Mouse (Mus musculus): ENCODE data around the gene Ankrd55. TPM values are rescaled to one million over a fixed set of nuclear protein-coding genes. Genes with fewer than 3 reads are reported as not detected.

The Ankrd55 gene
- 2.2 TPM in 2 replicates for total RNA-seq (2012; rRNA removed)
- 1.1 TPM in 2 replicates for total RNA-seq (2014; rRNA removed)
- polyA plus RNA-seq (2012; ENCODE audit: insufficient read length, low read depth) = 1.1 and 1.3 TPM in 2 replicates

DNA sequence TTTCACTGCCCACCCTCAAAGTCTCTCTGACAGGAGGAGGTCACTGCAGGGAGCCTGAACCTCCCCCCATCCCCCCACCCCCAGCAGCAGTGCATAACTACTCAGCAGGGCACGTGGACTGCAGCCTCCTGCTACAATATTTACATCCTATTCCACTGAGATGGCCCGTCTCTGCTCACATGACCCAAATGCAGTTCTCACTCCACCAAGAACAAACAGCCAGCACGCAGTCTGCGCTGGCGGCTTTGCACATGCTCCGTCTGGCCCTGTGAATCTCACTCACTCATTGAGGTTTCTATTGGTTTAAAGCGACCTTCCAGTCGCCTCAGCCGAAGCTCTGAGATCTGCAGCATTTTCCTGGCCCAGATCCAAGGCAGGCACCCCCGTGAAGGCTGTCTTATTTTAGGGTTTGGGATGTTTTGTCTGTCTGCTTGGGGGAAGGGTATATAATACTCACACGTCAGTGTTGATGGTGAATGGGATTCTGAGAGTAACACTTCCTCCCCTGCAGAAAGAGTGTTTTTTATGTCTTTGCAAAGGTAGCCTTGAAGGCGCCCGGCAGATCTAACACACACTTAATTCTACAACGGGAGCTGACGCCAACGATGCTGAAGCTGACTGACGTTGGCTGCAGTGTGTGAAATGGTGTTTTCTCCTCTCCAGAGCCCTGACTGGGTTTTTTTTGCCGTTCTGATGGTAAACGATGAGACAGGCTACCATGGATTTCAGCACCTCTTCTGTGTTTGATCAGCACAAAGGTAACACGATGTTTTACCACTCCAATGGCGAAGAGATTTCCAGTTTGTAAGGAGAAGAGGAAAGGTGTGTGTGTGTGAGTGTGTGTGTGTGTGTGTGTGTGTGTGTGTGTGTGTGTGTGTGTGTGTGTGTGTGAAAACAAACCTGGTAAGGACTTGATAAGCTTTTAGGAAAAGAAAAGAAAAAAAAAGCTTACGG is at the start of gene Ankrd55:
Gene Ankrd55 (plus strand): TSS at position 227 of the 954 bp plus-strand sequence.
- no peaks in the 10 kb centered on the region for H3K36me3 ChIP-seq (replicated peaks in 1 of 2; ENCODE audit: control insufficient read depth in 1 of 2, insufficient read depth in 1 of 2, low read length in 1 of 2)
- in situ Hi-C loops (cut with MboI; ENCODE audit: low pct_ligation_motif_present, low pct_unique_long_range_greater_than_20kb, low sequenced_read_pairs) (loop anchor here (25.0 kb wide), 2 partner anchors 599 to 749 kb away; partner anchors contain the start of genes Cdc20b and Gpx8), dilution Hi-C loops (cut with MboI; ENCODE audit: extremely low pct_ligation_motif_present, extremely low pct_unique_long_range_greater_than_20kb, low sequenced_read_pairs) (no loop called here)
- H3K4me1 ChIP-seq (ENCODE audit: control insufficient read depth in 1 of 2, insufficient read depth in 2 of 2) = peaks cover 20 to 59% of the 10 kb centered on the region in 2 experiments
- peak within 1 kb of the TSS; percentile 98 for H3K9ac ChIP-seq (ENCODE audit: insufficient read depth, low read depth)
- peak within 1 kb of the TSS; percentile 54 to 68 (median 57) for H3K4me3 ChIP-seq (replicated peaks in 1 of 3; ENCODE audit: low read depth in 2 of 3, low read length in 2 of 3, poor library complexity in 1 of 3)
- H3K27me3 ChIP-seq (replicated peaks) = no peaks in the 10 kb centered on the region
- H3K27ac ChIP-seq (ENCODE audit: insufficient read depth, low read depth) = peak within 1 kb of the TSS; percentile 97
- H3K9me3 ChIP-seq (replicated peaks; ENCODE audit: low read length) = peaks cover 8% of the 10 kb centered on the region
- DNase-seq (ENCODE audit: extremely low read depth) = peak; percentile 77
- no peaks in the 10 kb centered on the region for H3K79me2 ChIP-seq (replicated peaks; ENCODE audit: control insufficient read depth, extremely low read depth, insufficient read depth, poor library complexity, severe bottlenecking)
- peak within 1 kb of the TSS; percentile 96 for H3K4me2 ChIP-seq (ENCODE audit: insufficient read depth, low read depth, poor library complexity, severe bottlenecking)
- TF ChIP-seq MXI1 (IDR thresholded peaks at IDR 0.05; ENCODE audit: low read depth, low read length) (peak; percentile 64; the same call in 1 of the 2 replicates), MAFK (IDR thresholded peaks at IDR 0.05; ENCODE audit: insufficient replicate concordance, low read length) (no peak), ZMIZ1 (IDR thresholded peaks at IDR 0.05; ENCODE audit: low read depth, low read length) (no peak), PAX5 (IDR thresholded peaks at IDR 0.05; ENCODE audit: low read length) (no peak), SMC3 (IDR thresholded peaks at IDR 0.05; ENCODE audit: low read depth, low read length) (no peak), IRF4 (IDR thresholded peaks at IDR 0.05; ENCODE audit: low read depth, low read length) (no peak), JUND (conservative IDR thresholded peaks at IDR 0.05; ENCODE audit: low read depth, low read length) (no peak), ZKSCAN1 (IDR thresholded peaks at IDR 0.05; ENCODE audit: borderline replicate concordance, low read depth, low read length) (no peak), GABPA (IDR thresholded peaks at IDR 0.05; ENCODE audit: insufficient replicate concordance, low read depth, low read length) (no peak), RAD21 (IDR thresholded peaks at IDR 0.05; ENCODE audit: low read depth, low read length) (no peak), POLR2A (IDR thresholded peaks at IDR 0.05; ENCODE audit: low read depth, low read length) (peak; percentile 16; the same call in 1 of the 2 replicates), POLR2AphosphoS2 (IDR thresholded peaks at IDR 0.05; ENCODE audit: low read depth, low read length) (no peak), MAZ (IDR thresholded peaks at IDR 0.05; ENCODE audit: low read depth, low read length) (no peak), EP300 (IDR thresholded peaks at IDR 0.05; ENCODE audit: low read length) (peak; percentile 20; the same call in 1 of the 2 replicates), CHD1 (IDR thresholded peaks at IDR 0.05; ENCODE audit: low read depth, low read length) (0 out of 2 replicates have a peak, but pooled peaks have one; percentile 68), MYC (IDR thresholded peaks at IDR 0.05; ENCODE audit: low read depth, low read length) (peak; percentile 58; the same call in 1 of the 2 replicates), HCFC1 (IDR thresholded peaks at IDR 0.05; ENCODE audit: low read depth, low read length) (no peak), TCF12 (IDR thresholded peaks at IDR 0.05; ENCODE audit: low read depth, low read length) (peak; percentile 28; the same call in 1 of the 2 replicates), UBTF (IDR thresholded peaks at IDR 0.05; ENCODE audit: low read depth, low read length) (no peak), MAX (IDR thresholded peaks at IDR 0.05; ENCODE audit: low read length) (peak; percentile 88), USF2 (conservative IDR thresholded peaks at IDR 0.05; ENCODE audit: low read depth, low read length) (peak; percentile 42; the same call in 1 of the 2 replicates), RCOR1 (conservative IDR thresholded peaks at IDR 0.05; ENCODE audit: low read depth, low read length) (no peak), TBP (conservative IDR thresholded peaks at IDR 0.05; ENCODE audit: low read depth, low read length) (0 out of 2 replicates have a peak, but pooled peaks have one; percentile 37), ETS1 (conservative IDR thresholded peaks at IDR 0.05; ENCODE audit: low read depth, low read length) (no peak), ELF1 (IDR thresholded peaks at IDR 0.05; ENCODE audit: low read depth, low read length) (peak; percentile 33; the same call in 1 of the 2 replicates), USF1 (IDR thresholded peaks at IDR 0.05; ENCODE audit: low read depth, low read length) (peak; percentile 66), CHD2 (IDR thresholded peaks at IDR 0.05; ENCODE audit: low read length) (peak; percentile 49; the same call in 1 of the 2 replicates), BHLHE40 (IDR thresholded peaks at IDR 0.05; ENCODE audit: low read depth, low read length) (peak; percentile 96), NRF1 (IDR thresholded peaks at IDR 0.05; ENCODE audit: low read depth, low read length) (peak; percentile 83), ZNF384 (IDR thresholded peaks at IDR 0.05; ENCODE audit: low read depth, low read length) (peak; percentile 42; the same call in 1 of the 2 replicates), ZC3H11A (IDR thresholded peaks at IDR 0.05; ENCODE audit: low read depth, low read length) (no peak), NELFE (IDR thresholded peaks at IDR 0.05; ENCODE audit: low read depth, low read length) (no peak), JUN (IDR thresholded peaks at IDR 0.05; ENCODE audit: insufficient read depth, low read depth, low read length) (no peak), SIN3A (IDR thresholded peaks at IDR 0.05; ENCODE audit: low read length) (peak; percentile 63), CTCF (conservative IDR thresholded peaks at IDR 0.05 in 1 of 2, IDR thresholded peaks at IDR 0.05 in 1 of 2; ENCODE audit: low read depth in 2 of 2, low read length in 2 of 2) (no peak), E2F4 (IDR thresholded peaks at IDR 0.05; ENCODE audit: insufficient replicate concordance, low read depth, low read length) (no peak), KAT2A (IDR thresholded peaks at IDR 0.05; ENCODE audit: insufficient replicate concordance, low read length) (no peak)
